Mouse (Mus musculus) kidney, adult 2 months (tissue): ENCODE data around the gene Naa50.

Experiments
- CTCF ChIP-seq: fragments of 200-500 bp; conservative IDR thresholded peaks from 2 replicates; pipeline ENCODE4 v1.5.1; 2011; ENCODE audit warnings: low read depth, mild to moderate bottlenecking, control low read depth, low read length, moderate library complexity, mixed read lengths; ENCODE audit not compliant: insufficient read depth, insufficient read length
- POLR2A ChIP-seq: fragments of 200-500 bp; IDR thresholded peaks from one replicate; pipeline ENCODE4 v1.6.1; 2011; ENCODE audit warnings: low read depth, low read length, control low read depth

GRCm38 (mm10) chr16:44122122-44122521 is 17.5 kb upstream of the Naa50 start:
- no peak for TF ChIP-seq POLR2A
- TF ChIP-seq CTCF = no peak
